Mouse (Mus musculus) lung, postnatal 36 days (tissue): ENCODE data around the gene Hs2st1.

Experiments
- DNase-seq: peaks from one replicate; pipeline ENCODE4 v3.0.0; 2022; ENCODE audit warnings: mixed read lengths

The Hs2st1 gene

GRCm38 (mm10) chr3:144380921-144381320 lies 189.1 kb downstream of the Hs2st1 start:
- peak; percentile 82 for DNase-seq

GRCm38 (mm10) chr3:144379801-144380200 lies 190.2 kb downstream of the Hs2st1 start:
- DNase-seq = no peak
